Mouse (Mus musculus): ENCODE measurements around the gene Fkrp. TPM values are rescaled to one million over a fixed set of nuclear protein-coding genes. Genes with fewer than 3 reads are reported as not detected.

Gene Fkrp
- polyA plus RNA-seq, 1 experiment from 2014 or later = 50.9 TPM

- ATAC-seq (ENCODE audit: low FRiP score, low read depth) = peak; percentile 5; the same call in 1 of the 2 replicates
- Histone ChIP-seq H3K36me3 (peaks cover 27% of the 10 kb centered on the region), H3K4me2 (peak overlapping the region; percentile 82), H3K27ac (replicated peaks) (peak overlapping the region; percentile 69), H3K9me3 (no peaks in the 10 kb centered on the region), H3K4me3 (peak overlapping the region; percentile 56), H3K4me1 (replicated peaks) (peaks cover 33% of the 10 kb centered on the region), H3K9ac (peak overlapping the region; percentile 52), H3K27me3 (no peaks in the 10 kb centered on the region)
- 2% methylated on average over 33 of the region's 33 CpGs for WGBS
Observed at GRCm38 (mm10) chr7:16843441-16844171, 27.1 kb upstream of the Fkrp start.

DNA sequence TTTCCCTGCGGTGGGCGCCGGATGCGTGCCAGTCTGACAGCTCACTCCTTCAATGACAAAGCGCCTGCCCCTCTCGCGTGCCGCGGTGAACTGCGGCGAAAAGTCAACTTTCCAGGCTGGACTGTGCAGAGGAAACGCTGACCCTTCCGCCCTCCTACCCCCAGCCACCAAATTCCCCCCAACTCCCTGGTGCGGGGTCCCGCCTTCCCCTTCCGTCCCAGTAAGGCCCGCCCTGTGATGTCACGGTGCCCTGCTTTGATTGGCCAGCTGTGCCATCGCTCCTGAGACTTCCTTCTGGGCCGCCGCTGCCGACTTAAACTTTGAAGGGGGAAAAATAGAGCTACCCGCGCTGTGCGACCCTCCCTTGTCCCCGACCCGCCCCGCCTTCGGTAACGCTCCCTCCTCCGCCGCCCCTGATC lies 26.1 kb upstream of the Fkrp start, which contains the start of gene Prkd2:
Gene Prkd2 (plus strand): TSS at position 258 of the 419 bp plus-strand sequence.
- Histone ChIP-seq H3K27me3 (no peaks in the 10 kb centered on the region), H3K36me3 (peaks cover 36% of the 10 kb centered on the region), H3K4me1 (replicated peaks) (peaks cover 32% of the 10 kb centered on the region), H3K27ac (replicated peaks) (peak within 1 kb of the TSS; percentile 69), H3K9ac (peak within 1 kb of the TSS; percentile 52), H3K4me3 (peak within 1 kb of the TSS; percentile 56), H3K4me2 (peak within 1 kb of the TSS; percentile 82), H3K9me3 (no peaks in the 10 kb centered on the region)
- WGBS = 1% methylated on average over 30 of the region's 32 CpGs
- ATAC-seq (ENCODE audit: low FRiP score, low read depth) = peak; percentile 87

DNA sequence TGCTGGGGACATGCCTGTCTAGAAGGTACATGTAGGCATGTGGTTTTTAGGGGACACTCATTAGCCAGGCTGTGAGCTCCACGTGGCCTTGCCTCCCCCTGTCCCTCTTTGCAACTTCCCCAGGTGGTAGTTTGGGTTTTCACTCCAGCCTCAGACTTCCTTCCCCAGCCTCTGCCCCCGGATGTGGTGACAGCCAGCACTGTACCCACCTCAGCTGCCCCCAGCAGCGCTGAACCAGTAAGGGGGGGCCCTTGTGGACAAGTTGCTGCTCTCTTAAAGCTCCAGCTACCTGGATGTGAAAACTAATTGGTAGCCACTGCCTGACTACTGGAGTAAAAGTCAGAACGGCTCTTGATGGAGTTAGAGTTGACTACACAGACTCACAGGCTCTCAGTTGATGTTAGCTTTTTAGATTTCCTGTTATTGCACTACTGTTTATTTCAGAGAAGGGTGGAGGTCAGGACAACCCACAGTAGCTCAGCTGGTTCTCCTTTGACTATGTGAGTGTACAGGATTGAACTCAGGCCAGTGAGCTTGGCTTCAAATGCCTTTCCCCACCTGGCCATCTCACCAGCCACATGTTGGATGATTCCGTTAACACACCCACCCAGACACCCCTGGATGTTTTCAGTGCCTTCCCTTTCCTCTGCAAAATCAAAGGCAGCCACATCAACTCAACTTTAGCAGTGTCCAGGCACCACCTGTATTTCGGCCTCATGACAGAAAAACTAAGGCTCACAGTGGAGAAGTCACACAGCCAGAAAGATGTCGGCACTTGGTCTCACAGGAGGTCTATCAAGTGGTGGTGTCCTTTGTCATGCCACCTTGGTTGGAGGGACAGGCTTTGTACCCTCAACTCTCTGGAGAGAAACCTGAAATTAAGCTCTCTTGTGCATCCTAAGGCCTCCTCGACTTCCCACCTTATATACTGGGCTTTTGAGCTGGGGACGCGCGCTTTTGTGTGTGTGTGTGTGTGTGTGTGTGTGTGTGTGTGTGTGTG lies 25.3 kb upstream of the Fkrp start:
- Histone ChIP-seq H3K27me3 (no peaks in the 10 kb centered on the region), H3K4me3 (peak overlapping the region; percentile 56), H3K9ac (no peak overlapping the region), H3K4me2 (peak overlapping the region; percentile 82), H3K27ac (replicated peaks) (peak overlapping the region; percentile 69), H3K9me3 (no peaks in the 10 kb centered on the region), H3K36me3 (peaks cover 43% of the 10 kb centered on the region), H3K4me1 (replicated peaks) (peaks cover 32% of the 10 kb centered on the region)
- 0 out of 2 replicates have a peak, but pooled peaks have one; percentile 4 for ATAC-seq (ENCODE audit: low FRiP score, low read depth)
- WGBS = 44% methylated on average over 11 of the region's 11 CpGs

DNA sequence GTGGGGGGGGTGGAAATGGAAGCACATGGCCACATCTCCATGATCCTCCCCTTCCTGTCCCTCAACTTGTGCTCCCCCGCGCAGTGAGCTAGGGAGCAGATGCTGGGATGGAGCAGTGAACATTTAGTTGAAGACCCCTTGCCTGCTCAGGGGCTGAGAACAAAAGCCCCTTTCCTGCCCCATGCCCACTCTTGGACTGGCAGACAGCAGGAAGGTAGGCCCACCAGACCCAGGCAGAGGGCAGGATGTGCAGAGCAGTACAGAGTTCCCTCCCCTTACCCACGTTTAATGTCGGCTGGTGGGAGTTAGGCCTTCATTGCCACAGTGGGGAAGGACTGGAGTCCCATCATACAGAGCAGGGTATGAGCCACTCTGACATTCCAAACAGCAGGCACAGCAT lies 24.5 kb upstream of the Fkrp start:
- 79% methylated on average over 4 of the region's 4 CpGs for WGBS
- Histone ChIP-seq H3K9ac (no peak overlapping the region), H3K4me1 (replicated peaks) (peaks cover 32% of the 10 kb centered on the region)

GRCm38 (mm10) chr7:16840109-16840491 lies 23.6 kb upstream of the Fkrp start:
- Histone ChIP-seq H3K4me3 (no peak overlapping the region), H3K27me3 (no peaks in the 10 kb centered on the region), H3K4me2 (no peak overlapping the region), H3K36me3 (peaks cover 46% of the 10 kb centered on the region), H3K9me3 (no peaks in the 10 kb centered on the region), H3K4me1 (replicated peaks) (peaks cover 25% of the 10 kb centered on the region), H3K9ac (no peak overlapping the region), H3K27ac (replicated peaks) (no peak overlapping the region)
- no peak for ATAC-seq (ENCODE audit: low FRiP score, low read depth)
- 82% methylated on average over 2 of the region's 2 CpGs for WGBS

More for the DNA sequence above, 24.5 kb upstream of the Fkrp start:
- Histone ChIP-seq H3K36me3 (peaks cover 46% of the 10 kb centered on the region), H3K27ac (replicated peaks) (peak overlapping the region; percentile 39), H3K4me2 (no peak overlapping the region), H3K9me3 (no peaks in the 10 kb centered on the region), H3K4me3 (no peak overlapping the region), H3K27me3 (no peaks in the 10 kb centered on the region)
- no peak for ATAC-seq (ENCODE audit: low FRiP score, low read depth)

GRCm38 (mm10) chr7:16839427-16840108 lies 23.0 kb upstream of the Fkrp start:
- H3K36me3 ChIP-seq = peaks cover 52% of the 10 kb centered on the region
- H3K27ac ChIP-seq (replicated peaks) = no peak overlapping the region
- no peak overlapping the region for H3K4me2 ChIP-seq
- no peaks in the 10 kb centered on the region for H3K9me3 ChIP-seq
- H3K9ac ChIP-seq = no peak overlapping the region
- no peaks in the 10 kb centered on the region for H3K27me3 ChIP-seq
- no peak overlapping the region for H3K4me3 ChIP-seq
- WGBS = 95% methylated on average over 12 of the region's 12 CpGs
- H3K4me1 ChIP-seq (replicated peaks) = peaks cover 22% of the 10 kb centered on the region
- ATAC-seq (ENCODE audit: low FRiP score, low read depth) = no peak

GRCm38 (mm10) chr7:16838804-16839426 lies 22.4 kb upstream of the Fkrp start:
- Histone ChIP-seq H3K4me1 (replicated peaks) (peaks cover 15% of the 10 kb centered on the region), H3K36me3 (peaks cover 58% of the 10 kb centered on the region), H3K9me3 (no peaks in the 10 kb centered on the region), H3K27ac (replicated peaks) (no peak overlapping the region), H3K4me3 (no peak overlapping the region), H3K4me2 (no peak overlapping the region), H3K27me3 (no peaks in the 10 kb centered on the region), H3K9ac (no peak overlapping the region)
- 94% methylated on average over 6 of the region's 6 CpGs for WGBS
- ATAC-seq (ENCODE audit: low FRiP score, low read depth) = no peak

GRCm38 (mm10) chr7:16837916-16838803 lies 21.6 kb upstream of the Fkrp start:
- Histone ChIP-seq H3K27me3 (no peaks in the 10 kb centered on the region), H3K4me1 (replicated peaks) (peaks cover 8% of the 10 kb centered on the region), H3K4me3 (no peak overlapping the region), H3K9ac (no peak overlapping the region), H3K9me3 (no peaks in the 10 kb centered on the region), H3K27ac (replicated peaks) (no peak overlapping the region), H3K4me2 (no peak overlapping the region), H3K36me3 (peaks cover 66% of the 10 kb centered on the region)
- ATAC-seq (ENCODE audit: low FRiP score, low read depth) = no peak
- 94% methylated on average over 18 of the region's 18 CpGs for WGBS

DNA sequence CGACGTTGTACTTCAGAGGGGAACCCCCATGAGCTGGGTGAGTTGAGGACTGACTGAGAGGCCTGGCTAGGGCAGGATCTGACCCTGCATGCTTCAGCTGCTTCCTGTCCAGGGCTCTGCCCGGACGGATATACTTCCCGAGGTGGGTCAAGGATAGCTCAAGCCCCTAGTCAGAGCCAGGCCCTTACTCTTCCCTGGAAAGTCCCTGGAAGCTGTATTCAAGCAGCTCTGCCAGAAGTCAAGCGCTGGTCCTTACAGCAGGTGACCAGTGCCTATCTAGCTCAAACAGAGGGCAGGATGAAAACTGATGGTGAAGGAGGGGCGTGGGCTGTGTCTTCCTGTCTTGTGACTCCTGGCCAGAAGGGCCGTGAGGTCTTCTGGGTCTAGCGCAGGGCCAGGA lies 13.9 kb upstream of the Fkrp start:
- peaks cover 90% of the 10 kb centered on the region for H3K36me3 ChIP-seq
- no peak overlapping the region for H3K9ac ChIP-seq
- no peaks in the 10 kb centered on the region for H3K9me3 ChIP-seq
- no peaks in the 10 kb centered on the region for H3K27me3 ChIP-seq
- no peak overlapping the region for H3K4me3 ChIP-seq
- ATAC-seq (ENCODE audit: low FRiP score, low read depth) = no peak
- WGBS = 84% methylated on average over 9 of the region's 9 CpGs
- no peak overlapping the region for H3K27ac ChIP-seq (replicated peaks)
- no peak overlapping the region for H3K4me2 ChIP-seq
- H3K4me1 ChIP-seq (replicated peaks) = no peaks in the 10 kb centered on the region

DNA sequence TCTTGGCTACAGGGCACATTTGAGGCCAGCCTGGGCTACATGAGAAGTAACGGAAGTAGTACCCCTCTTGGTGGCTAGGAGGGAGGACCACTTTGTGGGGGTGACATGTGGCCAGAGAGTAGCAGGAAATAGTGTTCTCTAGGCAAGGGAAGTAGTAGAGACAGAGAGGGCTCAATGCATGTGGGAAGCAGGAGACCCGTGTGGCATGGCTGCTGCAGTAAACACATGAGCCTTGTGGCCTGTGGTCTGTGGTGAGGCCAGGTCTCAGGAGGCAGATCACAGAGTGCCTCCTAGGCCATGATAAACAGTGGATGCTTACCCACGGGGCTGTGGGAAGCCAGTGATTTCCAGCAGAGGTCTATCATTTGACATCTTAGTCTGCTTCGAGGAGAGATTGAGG lies 10.7 kb upstream of the Fkrp start:
- no peak overlapping the region for H3K4me2 ChIP-seq
- H3K9me3 ChIP-seq = no peaks in the 10 kb centered on the region
- H3K4me3 ChIP-seq = no peak overlapping the region
- peaks cover 76% of the 10 kb centered on the region for H3K36me3 ChIP-seq
- no peak overlapping the region for H3K27ac ChIP-seq (replicated peaks)
- H3K9ac ChIP-seq = no peak overlapping the region
- no peaks in the 10 kb centered on the region for H3K27me3 ChIP-seq
- WGBS = 81% methylated on average over 4 of the region's 4 CpGs
- H3K4me1 ChIP-seq (replicated peaks) = no peaks in the 10 kb centered on the region; the same call in 1 of the 2 replicates
- ATAC-seq (ENCODE audit: low FRiP score, low read depth) = no peak

All from hindbrain, embryonic 15.5 days (tissue).